Mouse (Mus musculus) limb, embryonic 12.5 days (tissue): ENCODE data around the gene Sp7. TPM values are rescaled to one million over a fixed set of nuclear protein-coding genes. Genes with fewer than 3 reads are reported as not detected.

Experiments
- ATAC-seq: fragments of 200-750 bp; cut with Nextera tagmentation; 2 replicates; pipeline ENCODE4 v1.8.0; 2017; ENCODE audit warnings: low read depth, moderate TSS enrichment; ENCODE audit not compliant: insufficient number of reproducible peaks, insufficient read depth, low FRiP score, low TSS enrichment
- H3K27ac ChIP-seq: fragments of 300-500 bp; sonication (generic); 2 replicates; pipeline ENCODE4 v1.5.1; 2016; ENCODE audit warnings: mild to moderate bottlenecking, moderate library complexity
- H3K27me3 ChIP-seq: fragments of 300-500 bp; sonication (generic); 2 replicates; pipeline ENCODE4 v1.6.1; 2016; ENCODE audit warnings: mild to moderate bottlenecking, moderate library complexity
- H3K36me3 ChIP-seq: fragments of 300-500 bp; sonication (generic); 2 replicates; pipeline ENCODE4 v1.6.1; 2016; ENCODE audit warnings: mild to moderate bottlenecking, moderate library complexity
- H3K4me1 ChIP-seq: fragments of 300-500 bp; sonication (generic); replicated peaks from 2 replicates; pipeline ENCODE4 v1.6.1; 2016
- H3K4me2 ChIP-seq: fragments of 300-500 bp; sonication (generic); 2 replicates; pipeline ENCODE4 v1.6.1; 2016; ENCODE audit warnings: mild to moderate bottlenecking, moderate library complexity
- H3K4me3 ChIP-seq: fragments of 300-500 bp; sonication (generic); replicated peaks from 2 replicates; pipeline ENCODE4 v1.5.1; 2016; ENCODE audit warnings: mild to moderate bottlenecking
- H3K9ac ChIP-seq: fragments of 300-500 bp; sonication (generic); replicated peaks from 2 replicates; pipeline ENCODE4 v1.6.1; 2016; ENCODE audit warnings: mild to moderate bottlenecking, moderate library complexity
- H3K9me3 ChIP-seq: fragments of 300-500 bp; sonication (generic); 2 replicates; pipeline ENCODE4 v1.6.1; 2016; ENCODE audit warnings: mild to moderate bottlenecking, moderate library complexity
- WGBS: fragments of 180-500 bp; shearing (Covaris S2); methylation state at CpG from one replicate; pipeline ENCODE4 v1.1.7; 2016; 5-methylcytosine and 5-hydroxymethylcytosine counted together
- polyA plus RNA-seq: library from polyadenylated mRNA; unstranded; fragments of >200 nt; fragmentation: Nextera tagmentation; extraction: Ambion mirVana; gene quantifications from 2 replicates; pipeline ENCODE4 v1.2.1, GENCODE M21; 2016

Gene Sp7
- polyA plus RNA-seq: 3.1 and 4.3 TPM in 2 replicates

GRCm38 (mm10) chr15:102366733-102367344, at the start of gene Sp7:
Sp7 (minus strand) TSS chr15:102367182.
- H3K4me3 ChIP-seq: peak within 1 kb of the TSS; percentile 30
- H3K27ac ChIP-seq: peak within 1 kb of the TSS; percentile 18; the same call in 1 of the 2 replicates
- no peaks in the 10 kb centered on the region for H3K9me3 ChIP-seq
- peak within 1 kb of the TSS; percentile 50 for H3K9ac ChIP-seq
- peaks cover 45% of the 10 kb centered on the region for H3K4me1 ChIP-seq
- no peak for ATAC-seq
- H3K27me3 ChIP-seq: peaks cover 4% of the 10 kb centered on the region; the same call in 1 of the 2 replicates
- 9% methylated on average over 15 of the region's 15 CpGs for WGBS
- no peaks in the 10 kb centered on the region for H3K36me3 ChIP-seq
- H3K4me2 ChIP-seq: peak within 1 kb of the TSS; percentile 64

GRCm38 (mm10) chr15:102413687-102414086, 46.7 kb upstream of the Sp7 start:
- H3K36me3 ChIP-seq: peaks cover 86% of the 10 kb centered on the region

DNA sequence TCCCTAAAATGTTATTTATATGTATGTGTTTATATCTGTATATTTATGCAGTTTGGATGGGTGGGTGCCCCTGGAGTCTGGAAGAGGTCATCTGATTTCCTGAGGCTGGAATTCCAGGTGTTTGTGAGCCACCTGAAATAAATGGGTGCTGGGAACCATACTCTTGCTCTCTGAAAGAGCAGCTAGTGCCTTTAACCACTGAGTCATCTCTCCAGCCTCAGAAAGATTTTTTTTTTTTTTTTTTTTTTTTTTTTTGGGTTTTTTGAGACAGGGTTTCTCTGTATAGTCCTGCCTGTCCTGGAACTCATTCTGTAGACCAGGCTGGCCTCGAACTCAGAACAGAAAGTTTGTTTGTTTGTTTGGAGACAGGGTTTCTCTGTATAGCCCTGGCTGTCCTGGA, 44.1 kb upstream of the Sp7 start:
- no peaks in the 10 kb centered on the region for H3K27me3 ChIP-seq
- no peak for ATAC-seq
- H3K27ac ChIP-seq: no peak overlapping the region
- peaks cover 41% of the 10 kb centered on the region for H3K4me1 ChIP-seq
- no peaks in the 10 kb centered on the region; the same call in 1 of the 2 replicates for H3K9me3 ChIP-seq
- H3K4me2 ChIP-seq: peak overlapping the region; percentile 35
- H3K4me3 ChIP-seq: no peak overlapping the region
- H3K9ac ChIP-seq: no peak overlapping the region
- 92% methylated on average over 1 of the region's 1 CpGs for WGBS
- peaks cover 83% of the 10 kb centered on the region for H3K36me3 ChIP-seq

More at GRCm38 (mm10) chr15:102413687-102414086, 46.7 kb upstream of the Sp7 start:
- no peaks in the 10 kb centered on the region; the same call in 1 of the 2 replicates for H3K9me3 ChIP-seq
- no peak overlapping the region for H3K4me2 ChIP-seq
- no peak overlapping the region for H3K4me3 ChIP-seq
- ATAC-seq: no peak
- no peak overlapping the region for H3K9ac ChIP-seq
- H3K4me1 ChIP-seq: peaks cover 28% of the 10 kb centered on the region
- H3K27me3 ChIP-seq: no peaks in the 10 kb centered on the region
- H3K27ac ChIP-seq: no peak overlapping the region

GRCm38 (mm10) chr15:102409286-102409685, 42.3 kb upstream of the Sp7 start:
- WGBS: 95% methylated on average over 3 of the region's 3 CpGs
- no peak for ATAC-seq
- no peaks in the 10 kb centered on the region; the same call in 1 of the 2 replicates for H3K9me3 ChIP-seq
- peak overlapping the region; percentile 35 for H3K4me2 ChIP-seq
- H3K36me3 ChIP-seq: peaks cover 70% of the 10 kb centered on the region
- no peak overlapping the region for H3K27ac ChIP-seq
- H3K4me3 ChIP-seq: no peak overlapping the region
- H3K27me3 ChIP-seq: no peaks in the 10 kb centered on the region
- H3K9ac ChIP-seq: 0 out of 2 replicates have a peak overlapping the region, but pooled peaks have one; percentile 8
- peaks cover 44% of the 10 kb centered on the region for H3K4me1 ChIP-seq

GRCm38 (mm10) chr15:102408558-102409130, 41.7 kb upstream of the Sp7 start:
- no peaks in the 10 kb centered on the region; the same call in 1 of the 2 replicates for H3K9me3 ChIP-seq
- H3K36me3 ChIP-seq: peaks cover 64% of the 10 kb centered on the region
- peaks cover 44% of the 10 kb centered on the region for H3K4me1 ChIP-seq
- ATAC-seq: no peak
- WGBS: 83% methylated on average over 2 of the region's 2 CpGs
- H3K9ac ChIP-seq: 0 out of 2 replicates have a peak overlapping the region, but pooled peaks have one; percentile 8
- no peak overlapping the region for H3K27ac ChIP-seq
- H3K4me2 ChIP-seq: peak overlapping the region; percentile 35; the same call in 1 of the 2 replicates
- H3K4me3 ChIP-seq: 0 out of 2 replicates have a peak overlapping the region, but pooled peaks have one; percentile 9
- no peaks in the 10 kb centered on the region for H3K27me3 ChIP-seq

DNA sequence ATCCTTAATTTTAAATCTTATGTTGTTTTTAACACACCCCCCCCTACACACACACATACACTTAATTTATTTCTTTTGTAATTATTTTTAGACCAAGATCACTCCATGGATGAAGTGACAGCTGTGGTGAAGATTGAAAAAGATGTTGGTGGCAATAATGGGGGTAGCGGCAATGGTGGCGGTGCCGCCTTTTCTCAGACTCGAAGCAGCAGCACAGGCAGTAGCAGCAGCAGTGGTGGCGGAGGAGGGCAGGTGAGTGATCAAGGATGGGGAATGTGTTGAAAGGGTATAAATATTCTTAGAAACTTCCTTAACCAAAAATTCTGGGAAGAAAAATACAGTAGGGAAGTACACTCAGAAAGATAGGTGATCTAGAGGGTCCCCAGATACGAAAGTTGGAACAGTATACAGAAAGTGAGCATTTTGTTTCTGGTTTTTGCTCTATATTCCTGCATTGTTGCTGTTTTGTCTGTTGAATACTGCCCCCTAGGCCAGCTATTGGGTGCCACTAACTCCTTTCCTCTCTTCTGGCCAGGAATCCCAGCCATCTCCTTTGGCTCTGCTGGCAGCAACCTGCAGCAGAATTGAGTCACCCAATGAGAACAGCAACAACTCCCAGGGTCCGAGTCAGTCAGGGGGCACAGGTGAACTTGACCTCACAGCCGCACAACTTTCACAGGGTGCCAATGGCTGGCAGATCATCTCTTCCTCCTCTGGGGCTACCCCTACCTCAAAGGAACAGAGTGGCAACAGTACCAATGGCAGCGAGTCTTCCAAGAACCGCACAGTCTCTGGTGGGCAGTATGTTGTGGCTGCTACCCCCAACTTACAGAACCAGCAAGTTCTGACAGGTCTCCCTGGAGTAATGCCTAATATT, 40.9 kb upstream of the Sp7 start:
- Histone ChIP-seq H3K9me3 (no peaks in the 10 kb centered on the region; the same call in 1 of the 2 replicates), H3K27me3 (no peaks in the 10 kb centered on the region), H3K9ac (no peak overlapping the region), H3K4me1 (peaks cover 44% of the 10 kb centered on the region), H3K36me3 (peaks cover 57% of the 10 kb centered on the region), H3K4me2 (0 out of 2 replicates have a peak overlapping the region, but pooled peaks have one; percentile 52), H3K4me3 (no peak overlapping the region; the same call in 1 of the 2 replicates), H3K27ac (no peak overlapping the region)
- ATAC-seq: no peak
- 95% methylated on average over 10 of the region's 10 CpGs for WGBS

DNA sequence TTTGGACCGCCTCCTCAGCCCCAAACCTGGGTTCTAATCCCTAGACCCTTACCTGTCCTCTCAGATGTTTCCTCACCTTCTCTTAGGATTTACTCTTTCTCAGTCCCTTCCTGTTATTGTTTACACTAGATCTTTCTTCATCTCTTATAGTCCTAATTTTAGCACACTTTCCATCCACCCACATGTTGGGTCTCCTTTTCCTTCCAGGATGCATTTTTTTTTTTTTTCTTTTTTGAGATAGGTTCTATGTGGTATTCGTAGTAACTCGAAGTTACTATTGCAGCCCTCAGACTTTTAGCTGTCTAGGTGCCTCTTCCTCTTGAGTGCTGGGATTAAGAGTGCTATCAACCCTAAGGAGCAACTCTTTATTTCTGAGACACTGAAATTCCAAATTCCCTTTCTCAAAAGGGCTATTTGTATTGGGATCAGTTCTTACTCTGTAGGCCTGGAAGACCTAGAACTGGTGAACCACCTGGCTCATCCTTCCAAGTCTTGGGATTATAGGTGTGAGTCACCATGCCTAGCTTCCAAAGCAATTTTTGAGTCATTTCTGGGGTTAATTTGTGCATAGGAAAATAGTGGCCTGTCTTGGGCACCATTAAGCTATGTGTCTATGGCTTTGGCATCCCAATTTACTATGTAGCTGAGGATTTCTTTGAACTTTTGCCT, 40.1 kb upstream of the Sp7 start:
- ATAC-seq: no peak
- H3K4me1 ChIP-seq: peaks cover 42% of the 10 kb centered on the region
- no peaks in the 10 kb centered on the region; the same call in 1 of the 2 replicates for H3K9me3 ChIP-seq
- WGBS: 31% methylated on average over 3 of the region's 3 CpGs
- H3K4me2 ChIP-seq: peak overlapping the region; percentile 52
- no peaks in the 10 kb centered on the region for H3K27me3 ChIP-seq
- H3K36me3 ChIP-seq: peaks cover 48% of the 10 kb centered on the region
- H3K9ac ChIP-seq: peak overlapping the region; percentile 97
- peak overlapping the region; percentile 80 for H3K4me3 ChIP-seq
- H3K27ac ChIP-seq: peak overlapping the region; percentile 99

- Histone ChIP-seq H3K9me3 (no peaks in the 10 kb centered on the region; the same call in 1 of the 2 replicates), H3K9ac (peak overlapping the region; percentile 97), H3K36me3 (peaks cover 42% of the 10 kb centered on the region), H3K4me2 (peak overlapping the region; percentile 52), H3K27ac (peak overlapping the region; percentile 99), H3K27me3 (no peaks in the 10 kb centered on the region), H3K4me3 (peak overlapping the region; percentile 80), H3K4me1 (peaks cover 37% of the 10 kb centered on the region)
- no peak for ATAC-seq
- WGBS: 1% methylated on average over 43 of the region's 69 CpGs
Observed at GRCm38 (mm10) chr15:102406196-102406911, 39.4 kb upstream of the Sp7 start.

GRCm38 (mm10) chr15:102405489-102406195, 38.7 kb upstream of the Sp7 start, which contains the start of gene Sp1:
Sp1 (plus strand) TSS chr15:102406143.
- H3K27ac ChIP-seq: peak within 1 kb of the TSS; percentile 100
- H3K4me1 ChIP-seq: peaks cover 40% of the 10 kb centered on the region
- H3K9ac ChIP-seq: peak within 1 kb of the TSS; percentile 97
- peaks cover 34% of the 10 kb centered on the region for H3K36me3 ChIP-seq
- under 1% methylated on average over 38 of the region's 38 CpGs for WGBS
- H3K27me3 ChIP-seq: no peaks in the 10 kb centered on the region
- H3K9me3 ChIP-seq: no peaks in the 10 kb centered on the region; the same call in 1 of the 2 replicates
- peak; percentile 100 for ATAC-seq
- H3K4me3 ChIP-seq: peak within 1 kb of the TSS; percentile 80
- H3K4me2 ChIP-seq: peak within 1 kb of the TSS; percentile 62
